Mouse (Mus musculus) gastrocnemius, postnatal 14 days (tissue): ENCODE data around the gene BC100530. TPM values are rescaled to one million over a fixed set of nuclear protein-coding genes. Genes with fewer than 3 reads are reported as not detected.
"Not testable (repeated sequence)": the region's sequence is repeated elsewhere in the genome, so short reads cannot be mapped to it uniquely, and the experiment has no call there.

Experiments
- DNase-seq: peaks from one replicate; pipeline ENCODE4 v3.0.0; 2021; ENCODE audit warnings: mixed read lengths
- intact Hi-C: fragments of 180-260 bp; cut with DNase I; formaldehyde crosslinking; loops from one replicate; pipeline ENCODE4 v1.15.1; 2025; ENCODE audit warnings: low total_unique reads
- long read RNA-seq, 2 experiments: library from polyadenylated mRNA; stranded (forward); transcript quantifications; one replicate each; pipeline ENCODE4 v2.0.0; 2021
- total RNA-seq, 2 experiments: library from RNA; stranded (reverse); gene quantifications; 2 replicates each; pipeline ENCODE4 v1.2.3; 2021

The BC100530 gene
- not detected for total RNA-seq
- long read RNA-seq, experiment 1: 0 reads
- long read RNA-seq, experiment 2: 0 reads

- DNase-seq, intact Hi-C loops: not testable (repeated sequence)
These were observed at the start of gene BC100530 for GRCm38 (mm10) chr16:36367648-36368047. BC100530 (minus strand) TSS chr16:36367748.

DNA sequence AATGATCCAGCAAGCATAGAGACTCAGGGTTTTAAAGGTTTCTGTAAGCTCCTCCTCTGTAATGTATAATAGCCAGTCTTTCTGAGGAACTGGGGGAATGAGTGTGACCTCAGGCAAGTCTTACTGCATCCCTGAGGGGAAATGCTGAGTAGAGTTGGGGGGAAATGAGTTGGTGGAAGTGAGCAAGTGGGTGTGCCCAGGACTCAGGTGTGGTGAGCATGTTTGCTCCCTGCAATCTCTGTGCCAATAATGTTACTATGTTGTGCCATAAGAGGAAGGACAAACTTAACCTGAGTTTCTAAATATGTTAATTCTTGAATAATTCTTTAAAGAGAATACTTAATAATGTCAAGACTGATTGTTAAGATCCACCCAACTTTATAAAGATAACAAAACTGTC is 40.8 kb upstream of the BC100530 start, which contains the start of gene Stfa2:
Gene Stfa2 (minus strand): TSS at position 101 of the 400 bp plus-strand sequence.
- DNase-seq: no peak
- intact Hi-C loops: no loop called here

DNA sequence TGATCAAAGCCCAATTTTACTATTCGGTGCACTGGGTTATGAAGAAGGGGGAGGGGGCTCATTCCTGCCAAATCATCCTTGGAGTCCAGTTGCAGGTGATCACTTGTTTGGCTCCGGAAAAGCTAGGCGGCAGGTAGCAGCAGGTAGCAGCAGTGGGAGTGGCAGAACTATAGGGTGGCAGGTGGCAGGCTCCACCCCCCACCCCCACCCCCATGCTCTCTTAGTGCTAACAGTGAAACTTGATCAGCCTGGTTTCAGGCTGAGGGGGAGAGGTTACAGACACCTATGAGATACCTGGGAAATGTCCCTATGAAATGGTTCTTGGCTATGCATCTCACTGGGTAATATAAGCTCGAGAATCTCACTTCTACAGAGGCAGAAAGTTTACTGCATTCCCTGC is 21.5 kb upstream of the BC100530 start:
- no peak for DNase-seq
- intact Hi-C loops: no loop called here

GRCm38 (mm10) chr16:36337171-36337570 is 30.4 kb downstream of the BC100530 start:
- no peak for DNase-seq
- intact Hi-C loops: no loop called here

- intact Hi-C loops: no loop called here
- no peak for DNase-seq
These were observed 33.3 kb downstream of the BC100530 start, which contains the start of gene BC117090 for GRCm38 (mm10) chr16:36334232-36334631. BC117090 (minus strand) TSS chr16:36334332.

DNA sequence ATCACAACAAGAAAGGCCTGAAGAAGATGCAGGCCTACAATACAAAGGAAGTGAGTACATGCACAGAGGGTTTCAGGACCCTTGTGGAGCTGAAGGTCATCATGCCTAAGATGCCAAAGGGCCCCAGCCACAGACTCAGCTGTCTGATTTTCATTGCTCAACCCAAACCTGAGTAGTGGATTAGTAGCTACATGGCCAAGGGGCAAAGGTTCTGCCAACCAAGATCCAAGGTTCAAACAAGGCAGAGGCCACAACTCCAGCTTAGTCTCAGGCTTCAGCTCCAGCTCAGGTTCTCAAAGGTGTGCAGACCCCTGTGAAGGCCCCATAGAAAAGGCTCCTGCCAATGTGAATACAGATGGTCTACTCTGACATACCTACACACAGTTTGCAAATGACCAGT is 48.3 kb downstream of the BC100530 start:
- DNase-seq: no peak
- intact Hi-C loops: no loop called here

GRCm38 (mm10) chr16:36316111-36316510 is 51.4 kb downstream of the BC100530 start:
- intact Hi-C loops, DNase-seq: not testable (repeated sequence)

Other genes with a start within 250 kb of the BC100530 start
- not detected for gene Csta1, start 236.5 kb downstream of the BC100530 start, total RNA-seq
- gene Stfa2l1, start 210.9 kb downstream of the BC100530 start, total RNA-seq: not detected
- gene Gm5483, start 183.5 kb downstream of the BC100530 start, total RNA-seq: not detected
- not detected for gene Gm5416, start 157.3 kb downstream of the BC100530 start, total RNA-seq
- not detected for gene 2010005H15Rik, start 146.3 kb downstream of the BC100530 start, total RNA-seq
- gene Stfa1, start 90.8 kb downstream of the BC100530 start, total RNA-seq: not detected
- not detected for gene BC117090, start 33.4 kb downstream of the BC100530 start, total RNA-seq
- not detected for gene Stfa2, start 40.7 kb upstream of the BC100530 start, total RNA-seq
- not detected for gene Stfa3, start 87.6 kb upstream of the BC100530 start, total RNA-seq
- under 1 TPM; 0.23 to 0.27 TPM for gene Casr, start 194.4 kb upstream of the BC100530 start, total RNA-seq